Mouse (Mus musculus): ENCODE data around the gene Cc2d1a. TPM values are rescaled to one million over a fixed set of nuclear protein-coding genes. Genes with fewer than 3 reads are reported as not detected.

Gene Cc2d1a
- polyA plus RNA-seq, 1 experiment = 25.2 TPM

DNA sequence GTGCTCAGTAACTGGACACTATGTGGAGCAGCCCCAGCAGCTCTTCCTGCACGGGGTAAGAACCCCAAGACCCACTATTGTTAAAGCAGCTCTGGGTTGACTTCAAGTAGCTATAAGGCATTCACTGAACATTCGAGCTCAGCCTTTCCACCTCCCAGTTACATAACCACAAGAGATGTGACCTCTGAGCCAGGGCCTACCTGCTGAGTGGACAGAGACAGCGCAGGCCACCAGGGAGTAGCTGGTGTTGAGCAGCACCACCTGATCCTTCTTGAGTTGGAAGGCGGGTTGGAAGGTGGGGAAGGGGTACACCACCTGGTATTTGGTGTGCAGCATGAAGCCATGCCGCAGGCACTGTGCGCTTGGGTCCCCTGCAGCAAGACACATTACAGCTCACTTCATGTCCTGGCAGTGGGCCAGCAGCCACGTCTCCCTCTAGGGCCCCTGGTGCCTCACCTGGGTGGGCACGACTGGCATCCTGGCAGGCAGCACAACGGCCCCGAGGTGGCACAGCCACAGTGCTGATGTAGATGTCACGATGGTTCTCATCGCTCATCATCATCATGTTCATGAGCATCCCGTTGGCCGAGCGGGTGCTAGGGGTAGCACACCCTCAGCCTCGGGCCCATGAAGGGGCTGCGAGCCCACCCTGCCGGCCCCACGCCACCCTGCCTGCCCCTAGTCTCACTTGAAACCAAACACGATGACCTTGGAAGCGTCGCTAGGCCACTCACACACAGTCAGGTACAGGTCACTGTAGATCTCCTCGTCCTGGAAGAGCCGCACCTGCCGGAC lies 46.1 kb downstream of the Cc2d1a start:
- Histone ChIP-seq H3K79me2 (ENCODE audit: control insufficient read depth, insufficient read depth) (peaks cover 41% of the 10 kb centered on the region), H3K79me3 (ENCODE audit: low read depth) (peaks cover 17% of the 10 kb centered on the region), H3K27me3 (ENCODE audit: control insufficient read depth, insufficient read depth, insufficient read length) (no peaks in the 10 kb centered on the region), H3K4me3 (ENCODE audit: insufficient read depth, poor library complexity, severe bottlenecking) (no peak overlapping the region), H3ac (ENCODE audit: control insufficient read depth, insufficient read length, low read depth) (no peak overlapping the region), H3K36me3 (ENCODE audit: control insufficient read depth, insufficient read depth) (peaks cover 33% of the 10 kb centered on the region)
- TF ChIP-seq USF1 (IDR thresholded peaks at IDR 0.05; ENCODE audit: low read depth) (no peak), MAX (IDR thresholded peaks at IDR 0.05) (no peak), MYOD1 (IDR thresholded peaks at IDR 0.05; ENCODE audit: control insufficient read depth, insufficient read length, low read depth) (no peak), CEBPB (IDR thresholded peaks at IDR 0.05; ENCODE audit: low read depth) (no peak), CTCF (IDR thresholded peaks at IDR 0.05; ENCODE audit: control insufficient read depth, insufficient read depth, insufficient read length) (no peak), MYOG (IDR thresholded peaks at IDR 0.05; ENCODE audit: control insufficient read depth, extremely low read depth, insufficient read length) (no peak), FOSL1 (IDR thresholded peaks at IDR 0.05; ENCODE audit: insufficient read depth, low read length, poor library complexity, severe bottlenecking) (no peak)

- Histone ChIP-seq H3K4me3 (ENCODE audit: insufficient read depth, poor library complexity, severe bottlenecking) (no peak overlapping the region), H3K79me2 (ENCODE audit: control insufficient read depth, insufficient read depth) (peaks cover 32% of the 10 kb centered on the region), H3K36me3 (ENCODE audit: control insufficient read depth, insufficient read depth) (peaks cover 46% of the 10 kb centered on the region), H3K79me3 (ENCODE audit: low read depth) (peaks cover 9% of the 10 kb centered on the region), H3ac (ENCODE audit: control insufficient read depth, insufficient read length, low read depth) (no peak overlapping the region), H3K27me3 (ENCODE audit: control insufficient read depth, insufficient read depth, insufficient read length) (no peaks in the 10 kb centered on the region)
- TF ChIP-seq CEBPB (IDR thresholded peaks at IDR 0.05; ENCODE audit: low read depth) = no peak
- no peak for TF ChIP-seq FOSL1 (IDR thresholded peaks at IDR 0.05; ENCODE audit: insufficient read depth, low read length, poor library complexity, severe bottlenecking)
These were observed 49.4 kb downstream of the Cc2d1a start for GRCm38 (mm10) chr8:84098376-84098775.

GRCm38 (mm10) chr8:84096061-84096460 lies 51.7 kb downstream of the Cc2d1a start:
- Histone ChIP-seq H3K27me3 (ENCODE audit: control insufficient read depth, insufficient read depth, insufficient read length) (no peaks in the 10 kb centered on the region), H3K79me2 (ENCODE audit: control insufficient read depth, insufficient read depth) (peaks cover 10% of the 10 kb centered on the region), H3K4me3 (ENCODE audit: insufficient read depth, poor library complexity, severe bottlenecking) (no peak overlapping the region), H3K79me3 (ENCODE audit: low read depth) (peaks cover 4% of the 10 kb centered on the region), H3ac (ENCODE audit: control insufficient read depth, insufficient read length, low read depth) (no peak overlapping the region), H3K36me3 (ENCODE audit: control insufficient read depth, insufficient read depth) (peaks cover 50% of the 10 kb centered on the region)
- TF ChIP-seq CTCF (IDR thresholded peaks at IDR 0.05; ENCODE audit: control insufficient read depth, insufficient read depth, insufficient read length) (no peak), USF1 (IDR thresholded peaks at IDR 0.05; ENCODE audit: low read depth) (no peak), FOSL1 (IDR thresholded peaks at IDR 0.05; ENCODE audit: insufficient read depth, low read length, poor library complexity, severe bottlenecking) (no peak), MYOG (IDR thresholded peaks at IDR 0.05; ENCODE audit: control insufficient read depth, extremely low read depth, insufficient read length) (no peak), CEBPB (IDR thresholded peaks at IDR 0.05; ENCODE audit: low read depth) (no peak), MYOD1 (IDR thresholded peaks at IDR 0.05; ENCODE audit: control insufficient read depth, insufficient read length, low read depth) (no peak), MAX (IDR thresholded peaks at IDR 0.05) (no peak)

- Histone ChIP-seq H3K4me3 (ENCODE audit: insufficient read depth, poor library complexity, severe bottlenecking) (no peak overlapping the region), H3K79me2 (ENCODE audit: control insufficient read depth, insufficient read depth) (no peaks in the 10 kb centered on the region), H3ac (ENCODE audit: control insufficient read depth, insufficient read length, low read depth) (no peak overlapping the region), H3K79me3 (ENCODE audit: low read depth) (no peaks in the 10 kb centered on the region), H3K27me3 (ENCODE audit: control insufficient read depth, insufficient read depth, insufficient read length) (no peaks in the 10 kb centered on the region), H3K36me3 (ENCODE audit: control insufficient read depth, insufficient read depth) (peaks cover 38% of the 10 kb centered on the region)
- no peak for TF ChIP-seq FOSL1 (IDR thresholded peaks at IDR 0.05; ENCODE audit: insufficient read depth, low read length, poor library complexity, severe bottlenecking)
- TF ChIP-seq MYOG (IDR thresholded peaks at IDR 0.05; ENCODE audit: control insufficient read depth, extremely low read depth, insufficient read length) = no peak
- TF ChIP-seq MAX (IDR thresholded peaks at IDR 0.05) = no peak
- TF ChIP-seq CEBPB (IDR thresholded peaks at IDR 0.05; ENCODE audit: low read depth) = no peak
- no peak for TF ChIP-seq CTCF (IDR thresholded peaks at IDR 0.05; ENCODE audit: control insufficient read depth, insufficient read depth, insufficient read length)
- no peak for TF ChIP-seq MYOD1 (IDR thresholded peaks at IDR 0.05; ENCODE audit: control insufficient read depth, insufficient read length, low read depth)
- no peak for TF ChIP-seq USF1 (IDR thresholded peaks at IDR 0.05; ENCODE audit: low read depth)
These were observed 57.2 kb downstream of the Cc2d1a start for GRCm38 (mm10) chr8:84090585-84090984.

DNA sequence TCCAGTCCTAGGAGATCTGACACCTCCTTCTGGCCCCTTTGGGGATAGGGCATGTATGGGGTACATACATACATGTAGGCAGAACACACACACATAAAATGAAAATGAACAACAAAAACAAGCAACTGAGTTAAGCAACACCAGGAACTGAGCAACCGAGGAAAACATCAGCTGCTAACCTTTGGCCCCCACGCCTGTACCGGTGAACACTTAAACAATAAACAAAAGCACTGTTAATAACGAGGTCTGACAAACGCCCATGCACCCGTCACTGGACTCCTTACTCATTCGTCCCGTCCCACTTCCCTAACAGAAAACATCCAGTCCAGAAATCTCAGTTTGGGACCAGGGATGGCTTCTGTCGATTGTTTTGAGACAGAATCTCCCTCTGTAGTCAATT lies 58.5 kb downstream of the Cc2d1a start:
- Histone ChIP-seq H3ac (ENCODE audit: control insufficient read depth, insufficient read length, low read depth) (no peak overlapping the region), H3K79me3 (ENCODE audit: low read depth) (no peaks in the 10 kb centered on the region), H3K4me3 (ENCODE audit: insufficient read depth, poor library complexity, severe bottlenecking) (no peak overlapping the region), H3K36me3 (ENCODE audit: control insufficient read depth, insufficient read depth) (peaks cover 38% of the 10 kb centered on the region), H3K79me2 (ENCODE audit: control insufficient read depth, insufficient read depth) (no peaks in the 10 kb centered on the region), H3K27me3 (ENCODE audit: control insufficient read depth, insufficient read depth, insufficient read length) (no peaks in the 10 kb centered on the region)
- TF ChIP-seq CTCF (IDR thresholded peaks at IDR 0.05; ENCODE audit: control insufficient read depth, insufficient read depth, insufficient read length) = no peak
- no peak for TF ChIP-seq MAX (IDR thresholded peaks at IDR 0.05)
- TF ChIP-seq MYOG (IDR thresholded peaks at IDR 0.05; ENCODE audit: control insufficient read depth, extremely low read depth, insufficient read length) = no peak
- TF ChIP-seq USF1 (IDR thresholded peaks at IDR 0.05; ENCODE audit: low read depth) = no peak
- no peak for TF ChIP-seq CEBPB (IDR thresholded peaks at IDR 0.05; ENCODE audit: low read depth)
- TF ChIP-seq FOSL1 (IDR thresholded peaks at IDR 0.05; ENCODE audit: insufficient read depth, low read length, poor library complexity, severe bottlenecking) = no peak
- no peak for TF ChIP-seq MYOD1 (IDR thresholded peaks at IDR 0.05; ENCODE audit: control insufficient read depth, insufficient read length, low read depth)
